Mouse (Mus musculus): Measurements from ENCODE around the gene Msrb3. TPM values are rescaled to one million over a fixed set of nuclear protein-coding genes. Genes with fewer than 3 reads are reported as not detected.

Msrb3 gene
- total RNA-seq, 4 experiments from 2014 or later: 115 to 149 (median 130) TPM

DNA sequence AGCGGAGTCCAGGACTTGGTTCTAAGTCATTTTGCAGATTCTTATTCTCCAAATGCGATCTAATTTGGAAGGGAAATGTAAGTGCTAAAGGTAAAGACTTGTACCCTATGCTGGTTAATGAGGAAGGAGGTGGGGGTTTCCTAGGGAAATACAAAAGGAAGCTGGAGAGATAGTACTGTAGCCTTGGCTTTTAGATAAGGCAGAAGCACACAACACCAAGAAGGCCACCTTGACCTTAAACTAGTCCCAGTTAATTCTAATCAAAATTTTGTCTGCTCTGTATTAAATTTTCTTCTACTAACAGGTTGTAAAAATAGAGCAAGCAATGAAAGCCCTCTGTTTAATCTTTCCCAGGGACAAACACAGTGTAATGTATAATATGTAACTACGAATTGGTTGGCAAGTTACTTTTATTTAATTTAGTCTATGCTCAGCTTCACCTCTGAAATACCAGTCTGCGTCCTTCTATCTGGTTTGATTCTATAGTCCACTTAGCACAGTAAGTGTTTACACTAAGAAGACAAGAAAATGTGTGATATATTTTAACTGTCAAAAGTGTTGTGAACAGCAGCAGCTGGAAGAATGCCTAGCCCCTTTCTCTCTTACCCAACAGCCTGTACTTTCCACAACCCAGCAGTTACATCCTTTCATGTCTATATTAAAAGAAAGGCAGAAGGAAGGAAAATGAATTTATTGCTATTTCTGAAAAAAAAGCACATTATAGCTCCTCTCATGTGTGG, 87.9 kb downstream of the Msrb3 start:
- no peak for DNase-seq (ENCODE audit: low spot score in 2 of 2)

GRCm38 (mm10) chr10:120810053-120810696, 88.7 kb downstream of the Msrb3 start:
- no peak for DNase-seq (ENCODE audit: low spot score in 2 of 2)

GRCm38 (mm10) chr10:120808167-120808566, 90.7 kb downstream of the Msrb3 start:
- DNase-seq (ENCODE audit: low spot score in 2 of 2): no peak

DNA sequence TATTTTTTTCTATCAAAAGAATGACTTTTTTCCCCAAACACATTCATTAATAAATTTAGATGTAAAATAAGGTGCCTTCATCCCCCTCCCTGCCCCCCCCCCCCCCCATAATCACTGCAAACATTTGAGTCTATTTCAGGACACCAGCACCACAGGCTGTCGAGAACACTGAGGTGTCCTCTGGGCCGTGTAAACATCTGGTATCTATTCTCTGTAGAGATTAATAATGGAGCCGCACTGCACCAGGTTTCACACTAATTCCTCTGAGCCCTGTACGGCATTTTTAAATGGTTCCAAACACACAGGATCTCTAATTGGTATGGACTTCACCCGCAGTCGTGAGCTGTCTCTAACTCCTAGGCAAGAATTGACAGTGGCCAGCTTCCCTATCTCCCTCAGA, 97.8 kb downstream of the Msrb3 start:
- no peak for DNase-seq (ENCODE audit: low spot score in 2 of 2)

DNA sequence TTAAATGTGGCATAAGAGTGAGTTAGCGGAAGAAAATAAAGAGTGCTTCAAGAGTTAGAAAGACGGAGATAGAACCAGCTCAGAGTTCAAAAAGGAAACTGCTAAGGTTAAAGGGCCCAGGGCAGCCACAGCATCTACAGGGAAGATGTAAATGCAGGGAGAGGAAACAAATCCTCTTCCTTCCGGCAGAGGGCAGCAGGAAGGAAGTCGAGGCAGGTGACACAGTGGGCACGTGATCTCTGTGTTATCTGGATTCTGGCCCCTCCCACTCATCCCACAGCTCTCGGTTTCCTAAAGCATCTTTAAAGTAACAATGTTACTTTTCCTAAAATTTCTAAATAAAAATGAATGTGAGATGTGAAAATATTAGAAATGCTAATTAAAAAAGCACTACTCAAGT, 99.4 kb downstream of the Msrb3 start:
- no peak for DNase-seq (ENCODE audit: low spot score in 2 of 2)

- DNase-seq (ENCODE audit: low spot score in 2 of 2): no peak
These were observed 102.2 kb downstream of the Msrb3 start for GRCm38 (mm10) chr10:120796749-120797148.

DNA sequence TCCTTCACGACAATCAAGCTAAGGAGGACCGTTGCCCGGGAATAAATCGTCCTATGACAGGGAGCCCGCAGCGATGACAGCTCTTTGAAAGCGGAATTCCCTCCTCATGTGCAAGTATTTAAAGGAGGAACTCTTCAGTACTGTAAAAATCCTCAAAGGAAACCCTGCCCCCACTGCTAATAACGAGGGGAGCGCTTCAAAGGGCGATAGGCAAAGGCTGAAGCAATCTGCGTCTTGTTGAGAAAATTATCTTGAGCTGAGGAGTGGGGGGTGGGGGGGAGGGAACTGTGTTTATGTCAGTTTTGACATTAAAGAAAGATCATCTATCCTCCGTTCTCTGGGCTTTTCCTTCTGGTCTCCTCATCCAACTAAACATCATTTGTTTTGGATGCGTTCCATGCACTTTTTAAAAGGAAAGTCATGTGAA, 104.5 kb downstream of the Msrb3 start:
- DNase-seq (ENCODE audit: low spot score in 2 of 2): no peak

GRCm38 (mm10) chr10:120792191-120792765, 106.6 kb downstream of the Msrb3 start:
- DNase-seq (ENCODE audit: low spot score in 2 of 2): no peak

- no peak for DNase-seq (ENCODE audit: low spot score in 2 of 2)
These were observed 107.5 kb downstream of the Msrb3 start for GRCm38 (mm10) chr10:120791438-120791837.

GRCm38 (mm10) chr10:120787202-120787601, 111.7 kb downstream of the Msrb3 start:
- DNase-seq (ENCODE audit: low spot score in 2 of 2): no peak

- DNase-seq (ENCODE audit: low spot score in 2 of 2): no peak
These were observed 114.4 kb downstream of the Msrb3 start for GRCm38 (mm10) chr10:120784516-120784915.

- DNase-seq (ENCODE audit: low spot score in 2 of 2): no peak
These were observed 115.5 kb downstream of the Msrb3 start for GRCm38 (mm10) chr10:120783393-120783792.

DNA sequence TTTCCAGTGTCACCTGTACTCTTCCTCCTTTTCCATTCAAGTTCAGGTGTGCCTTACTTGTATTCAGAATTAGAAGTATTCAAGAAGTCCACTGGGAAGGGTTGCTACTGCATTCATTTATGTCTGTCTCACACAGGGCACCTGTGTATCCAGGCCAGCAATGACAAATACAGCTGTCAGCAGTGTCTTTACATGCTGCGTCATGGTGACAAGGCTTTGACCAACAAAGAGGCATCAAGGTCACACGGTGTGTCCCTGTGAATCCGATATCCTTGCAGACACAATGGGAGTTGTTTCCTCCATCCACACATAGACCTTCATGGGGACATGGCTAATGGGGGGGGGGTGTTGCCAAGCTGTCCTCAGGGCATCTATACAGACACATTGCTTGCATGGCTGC, 121.4 kb downstream of the Msrb3 start:
- no peak for DNase-seq (ENCODE audit: low spot score in 2 of 2)

DNA sequence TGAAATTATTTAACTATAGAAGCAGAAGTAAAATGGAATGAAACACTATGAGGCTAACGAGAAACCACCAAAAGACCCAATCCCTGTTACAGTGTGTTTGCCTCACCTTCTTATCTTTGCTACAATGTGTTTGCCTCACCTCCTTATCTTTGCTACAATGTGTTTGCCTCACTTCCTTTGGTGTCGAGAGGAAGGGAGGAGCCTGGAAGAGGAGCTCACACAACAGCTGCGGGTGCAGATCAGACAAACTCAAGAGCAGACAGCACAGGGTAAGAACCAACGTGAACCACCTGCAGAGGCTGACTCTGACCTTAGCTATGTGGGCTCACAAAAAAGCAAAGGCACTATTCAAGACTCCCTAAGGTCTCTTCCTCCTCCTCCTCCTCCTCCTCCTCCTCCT, 123.5 kb downstream of the Msrb3 start:
- DNase-seq (ENCODE audit: low spot score in 2 of 2): no peak

GRCm38 (mm10) chr10:120767418-120767817, 131.5 kb downstream of the Msrb3 start:
- DNase-seq (ENCODE audit: low spot score in 2 of 2): no peak

DNA sequence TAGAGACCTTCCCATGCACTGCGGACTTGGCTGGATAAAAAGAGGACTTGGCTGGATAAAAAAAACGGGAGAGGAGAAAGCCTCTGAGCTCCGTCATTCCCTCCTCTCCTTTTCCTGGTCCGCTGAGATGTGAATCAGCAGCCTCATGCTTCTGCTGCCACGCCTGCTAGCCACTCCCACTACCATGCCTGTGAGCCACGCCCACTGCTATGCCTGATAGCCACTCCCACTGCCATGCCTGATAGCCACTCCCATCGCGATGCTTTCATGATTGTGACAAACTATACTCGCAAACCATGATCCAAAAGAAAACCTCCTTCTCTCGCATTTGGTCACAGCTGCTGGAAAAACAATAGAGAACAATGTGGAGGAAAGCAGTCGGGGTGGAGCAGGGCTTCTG, 133.5 kb downstream of the Msrb3 start:
- DNase-seq (ENCODE audit: low spot score in 2 of 2): no peak

GRCm38 (mm10) chr10:120763656-120764466, 135.0 kb downstream of the Msrb3 start:
- DNase-seq (ENCODE audit: low spot score in 2 of 2): no peak

DNA sequence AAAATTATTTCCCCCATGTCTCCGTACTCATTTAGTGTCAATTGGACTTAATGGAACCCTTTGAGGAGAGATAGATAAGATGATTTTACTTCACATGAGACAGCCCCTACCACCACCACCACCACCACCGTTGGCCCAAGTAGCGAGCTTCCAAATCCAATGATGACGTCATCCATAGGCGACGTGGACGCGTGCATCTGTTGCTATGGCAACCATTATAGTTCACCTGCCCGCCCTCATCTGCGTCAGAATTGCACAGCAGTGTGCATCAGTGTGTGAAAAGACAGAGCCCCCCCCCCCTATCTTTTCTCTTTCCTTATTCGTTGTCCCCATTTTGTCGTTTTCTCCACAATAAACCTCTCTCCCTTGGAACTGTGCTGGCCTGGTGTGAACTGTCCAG, 135.9 kb downstream of the Msrb3 start:
- no peak for DNase-seq (ENCODE audit: low spot score in 2 of 2)

DNA sequence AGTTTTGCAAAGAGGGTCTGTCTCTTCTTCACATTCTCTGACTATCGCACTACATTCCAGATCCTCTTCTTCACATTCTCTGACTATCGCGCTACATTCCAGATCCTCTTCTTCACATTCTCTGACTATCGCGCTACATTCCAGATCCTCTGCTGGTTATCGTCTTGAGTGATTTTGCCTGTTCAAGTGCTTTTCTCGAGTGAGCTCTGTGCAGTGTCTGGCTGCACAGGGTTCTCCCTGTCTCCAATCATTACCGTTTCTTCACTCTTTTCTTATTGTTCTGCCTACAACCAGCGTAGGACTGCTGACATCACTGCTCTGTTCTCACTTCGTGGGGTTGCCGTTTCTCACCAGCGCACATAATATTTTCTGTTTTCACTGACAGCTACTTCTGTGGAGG, 138.2 kb downstream of the Msrb3 start:
- DNase-seq (ENCODE audit: low spot score in 2 of 2): no peak

DNA sequence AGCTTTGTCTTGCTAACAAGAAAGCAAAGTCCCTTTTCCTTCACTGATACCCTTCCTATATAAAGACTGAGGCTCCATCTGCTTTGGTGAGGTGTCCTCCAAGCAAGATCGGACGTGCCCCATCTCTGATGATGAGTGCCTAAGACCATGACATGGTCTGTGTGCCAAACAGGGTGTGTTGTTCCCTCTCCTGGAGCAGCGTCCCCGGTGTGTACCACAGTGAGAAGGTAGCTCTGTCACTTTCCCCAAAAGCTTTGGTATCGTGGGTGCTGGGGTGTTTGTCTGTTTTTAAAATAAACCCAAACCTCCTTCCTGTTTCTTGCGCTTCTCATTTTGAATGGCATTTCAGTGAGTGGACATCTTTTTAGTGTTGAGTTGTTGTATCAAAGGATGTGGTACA, 139.0 kb downstream of the Msrb3 start:
- DNase-seq (ENCODE audit: low spot score in 2 of 2): no peak

DNA sequence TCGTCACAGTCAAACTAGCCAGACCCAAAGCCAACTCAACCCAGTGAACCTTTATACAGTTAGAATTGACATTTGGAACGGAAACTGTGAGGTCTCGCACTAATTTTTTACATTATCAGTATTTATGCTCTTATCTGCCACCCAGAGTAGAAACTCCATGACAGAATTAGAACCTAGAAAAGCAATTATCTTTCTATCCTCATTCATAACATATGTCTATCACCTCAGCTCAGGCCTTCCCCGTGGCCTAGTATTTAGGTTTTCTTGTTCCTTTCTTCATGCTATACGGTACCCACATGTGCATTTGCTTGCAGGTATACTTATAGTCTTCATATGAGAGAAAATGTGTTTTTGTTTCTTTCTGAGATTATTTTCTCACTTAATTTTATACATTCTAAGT, 146.4 kb downstream of the Msrb3 start:
- DNase-seq (ENCODE audit: low spot score in 2 of 2): no peak

GRCm38 (mm10) chr10:120751821-120752261, 147.1 kb downstream of the Msrb3 start:
- no peak for DNase-seq (ENCODE audit: low spot score in 2 of 2)
